Mouse (Mus musculus) cerebellum, postnatal 36 days (tissue): ENCODE measurements around the gene Zfp36l1.

Experiments used
- DNase-seq, 2 experiments: peaks; one replicate each; pipeline ENCODE4 v3.0.0; 2021 to 2022; ENCODE audit warnings: mixed read lengths in 2 of 2

The Zfp36l1 gene

DNA sequence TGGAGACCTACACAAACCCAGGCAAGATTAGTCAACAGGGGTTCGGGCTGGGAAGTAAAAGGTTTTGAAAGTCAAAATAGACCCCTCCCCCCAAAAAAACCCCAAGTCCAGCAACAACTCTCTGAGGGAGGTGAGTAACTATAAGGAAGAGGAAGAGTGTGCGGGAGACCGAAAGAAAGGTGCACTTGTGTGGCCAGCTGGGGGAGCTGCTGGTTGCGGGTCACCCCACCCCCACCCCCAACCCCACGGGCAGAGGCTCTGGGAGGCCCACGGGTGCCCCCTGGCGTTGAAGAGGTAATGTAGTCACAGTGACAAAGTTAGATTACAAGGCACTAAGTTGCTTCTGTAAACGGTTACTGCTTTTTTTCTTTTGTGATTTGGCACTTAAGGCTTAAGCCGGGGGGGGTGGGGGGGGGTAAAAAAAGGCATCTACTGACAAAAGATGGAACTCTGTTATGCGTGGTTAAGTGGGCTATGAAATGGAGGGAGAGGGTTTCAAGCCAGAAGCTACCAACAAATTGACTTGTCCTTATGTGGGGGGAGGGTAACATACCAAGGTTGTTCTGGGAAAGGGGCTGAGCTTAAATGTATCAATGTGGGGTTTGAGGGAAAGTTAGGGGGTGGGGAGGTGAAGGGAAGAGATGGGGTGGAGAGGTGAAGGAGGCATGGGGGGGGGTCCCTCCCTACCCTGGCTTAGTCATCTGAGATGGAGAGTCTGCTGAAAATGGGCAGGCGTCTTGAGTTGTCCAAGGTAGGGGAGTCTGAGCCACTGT is 3.7 kb downstream of the Zfp36l1 start:
- peak; percentile 69 to 80 for DNase-seq

DNA sequence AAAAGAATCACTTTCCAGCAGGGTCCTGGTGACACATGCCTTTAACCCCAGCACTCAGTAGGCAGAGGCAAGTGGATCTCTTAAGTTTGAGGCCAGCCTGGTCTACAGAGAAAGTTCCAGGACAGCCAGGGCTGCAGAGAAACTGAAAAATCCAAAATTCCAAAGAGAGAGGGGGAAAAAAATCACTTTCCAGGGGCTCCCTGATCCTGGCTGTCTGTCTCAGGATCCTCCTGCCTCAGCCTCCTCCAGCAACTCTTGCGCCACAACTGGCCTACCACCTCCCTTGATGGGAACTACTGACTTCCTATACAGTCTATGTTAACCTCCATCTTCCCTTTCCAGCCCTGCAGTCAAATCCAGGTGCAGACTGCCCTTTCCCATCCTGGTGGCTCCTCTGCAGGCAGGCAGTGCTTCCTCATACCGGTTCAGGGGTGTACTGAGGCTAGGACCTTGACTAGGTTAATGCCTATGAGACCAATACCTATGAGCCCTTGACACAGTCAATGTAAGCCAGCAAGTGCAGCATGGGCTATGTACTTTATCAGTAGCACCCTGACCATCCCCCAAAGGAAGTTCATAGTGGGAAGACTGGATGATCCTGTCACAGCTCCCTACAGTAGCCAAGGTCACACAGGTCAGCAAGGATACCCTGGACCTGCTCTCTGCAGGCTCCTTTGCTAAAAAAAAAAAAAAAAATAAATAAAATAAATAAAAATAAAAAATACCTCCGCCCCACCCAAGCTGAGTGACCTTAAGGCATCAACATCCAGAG is 5.7 kb downstream of the Zfp36l1 start:
- no peak for DNase-seq

- DNase-seq: no peak
Measured at GRCm38 (mm10) chr12:80106138-80106895, 6.5 kb downstream of the Zfp36l1 start.

- no peak for DNase-seq
Measured at GRCm38 (mm10) chr12:80103521-80103973, 9.3 kb downstream of the Zfp36l1 start.

DNA sequence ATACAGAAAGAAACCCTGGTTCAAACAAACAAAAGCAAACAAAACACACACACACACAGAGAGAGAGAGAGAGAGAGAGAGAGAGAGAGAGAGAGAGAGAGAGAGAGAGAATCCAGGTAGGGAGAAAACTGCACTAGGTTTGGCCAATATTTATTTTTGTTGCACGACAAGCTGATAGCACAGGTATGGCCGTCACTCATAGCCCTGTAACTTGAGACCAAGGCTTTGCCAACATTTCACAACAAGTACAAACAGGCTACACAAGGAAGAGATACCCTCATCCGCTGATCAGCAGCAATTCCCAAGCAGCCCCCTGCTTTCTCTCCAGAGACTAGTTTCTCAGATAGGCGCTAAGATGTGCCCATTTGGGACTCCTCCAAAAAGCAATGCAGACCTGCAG is 9.7 kb downstream of the Zfp36l1 start:
- DNase-seq: no peak

- DNase-seq: no peak
Measured at GRCm38 (mm10) chr12:80098825-80099224, 14.0 kb downstream of the Zfp36l1 start.

DNA sequence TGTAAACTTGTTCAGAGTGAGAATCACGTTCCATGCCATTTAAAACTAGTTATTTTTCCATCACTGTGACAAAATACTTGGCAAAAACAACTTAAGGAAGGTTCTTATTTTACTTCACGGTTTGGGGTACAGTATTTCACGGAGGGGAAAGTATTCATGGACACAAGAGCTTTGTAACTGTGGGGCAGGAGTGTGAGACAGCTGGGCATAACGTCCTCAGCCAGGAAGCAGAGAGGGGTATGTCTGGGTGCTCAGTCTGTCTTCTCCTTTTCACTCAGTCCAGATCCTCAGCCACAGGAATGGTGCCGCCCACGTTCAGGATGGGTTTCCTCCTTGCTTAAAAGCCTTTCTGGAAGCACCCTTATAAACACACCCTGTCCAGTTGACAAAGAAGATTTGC is 16.1 kb downstream of the Zfp36l1 start:
- DNase-seq: no peak

DNA sequence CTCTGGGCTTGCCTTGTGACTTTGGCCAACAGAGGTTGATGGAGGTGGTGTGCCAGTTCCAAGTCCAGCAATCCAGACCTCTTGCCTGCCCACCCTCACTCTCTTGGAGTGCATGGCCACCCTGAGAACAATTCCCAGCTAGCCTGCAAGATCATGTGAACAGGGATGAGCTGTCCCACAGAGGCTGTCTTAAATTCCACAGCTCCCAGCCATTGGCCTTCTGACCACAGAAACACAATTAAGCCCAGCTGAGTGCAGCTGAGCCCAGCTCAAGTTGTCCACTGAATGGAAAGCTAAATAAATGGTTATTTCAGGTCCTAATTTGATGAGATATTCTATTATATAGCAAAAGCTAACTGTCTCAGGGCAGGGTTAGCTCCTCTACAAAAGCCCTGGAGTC is 20.0 kb downstream of the Zfp36l1 start:
- DNase-seq: no peak

- no peak for DNase-seq
Measured at GRCm38 (mm10) chr12:80091080-80091479, 21.7 kb downstream of the Zfp36l1 start.

GRCm38 (mm10) chr12:80090529-80090928 is 22.3 kb downstream of the Zfp36l1 start:
- DNase-seq: no peak

GRCm38 (mm10) chr12:80088143-80088542 is 24.7 kb downstream of the Zfp36l1 start:
- DNase-seq: no peak

DNA sequence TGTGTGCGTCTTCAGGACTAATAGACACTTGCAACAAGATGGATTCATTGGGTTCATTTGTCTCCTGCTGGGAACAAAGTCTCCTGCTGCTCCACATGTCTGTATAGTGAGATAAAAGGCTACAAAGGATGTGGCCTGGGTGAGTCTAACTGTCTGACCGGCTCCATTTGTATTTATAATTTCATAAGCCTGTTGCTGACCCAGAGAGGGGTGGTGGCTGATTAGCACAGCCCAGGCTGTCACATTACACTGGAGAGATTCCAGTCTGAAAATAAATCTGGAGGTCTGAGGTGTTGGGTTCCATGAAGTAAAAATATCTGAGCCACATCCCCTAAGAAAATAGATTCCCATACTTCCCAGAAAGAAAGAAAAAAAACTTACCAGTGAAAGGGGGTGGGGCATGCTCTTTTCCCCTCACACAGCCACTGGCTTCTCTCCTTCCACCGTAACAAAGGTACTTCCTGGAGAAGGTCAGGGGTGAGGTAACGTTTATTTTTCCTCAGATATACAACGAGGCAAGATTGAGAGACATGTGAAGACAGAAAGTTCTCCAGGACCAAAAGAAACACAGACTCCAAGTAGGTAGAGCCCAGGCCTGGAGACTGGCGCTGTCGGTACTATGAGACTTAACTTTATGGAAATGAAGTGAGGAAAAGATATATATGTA is 28.2 kb downstream of the Zfp36l1 start:
- no peak for DNase-seq

GRCm38 (mm10) chr12:80083937-80084336 is 28.9 kb downstream of the Zfp36l1 start:
- DNase-seq: no peak

DNA sequence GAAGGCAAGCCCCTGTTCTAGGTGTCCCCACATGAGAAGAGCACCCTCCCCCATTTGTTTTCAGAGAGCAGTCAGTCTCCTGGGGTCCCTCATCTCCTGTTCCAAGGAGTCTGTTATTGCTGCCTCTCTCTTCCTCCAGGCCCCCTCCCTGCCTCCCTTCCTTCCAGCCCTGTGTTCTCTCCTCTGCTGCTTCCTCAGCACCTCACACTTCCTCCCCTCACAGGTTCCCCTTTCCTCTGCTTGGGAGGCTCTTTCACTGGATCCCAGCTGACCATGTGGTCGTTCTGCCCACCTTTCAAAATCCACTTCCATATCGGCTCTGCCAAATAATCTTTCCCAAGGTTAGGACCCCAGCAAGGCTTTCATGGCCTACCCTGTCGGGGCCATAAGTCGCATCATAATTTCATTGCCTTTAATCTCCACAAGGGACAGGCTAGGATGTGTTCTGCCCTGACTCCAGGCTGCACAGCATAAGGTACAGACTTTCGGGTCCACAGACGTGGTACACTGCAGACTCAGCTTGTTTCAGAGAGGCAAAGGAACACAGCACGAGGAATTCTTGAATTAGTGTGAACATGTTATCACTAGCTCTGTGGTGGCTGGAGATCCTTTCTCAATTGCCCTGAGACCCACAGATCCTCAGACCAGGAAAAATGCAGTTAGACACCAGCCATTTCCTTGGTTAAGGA is 29.5 kb downstream of the Zfp36l1 start:
- DNase-seq: no peak

- DNase-seq: no peak
Measured at GRCm38 (mm10) chr12:80082730-80083129, 30.1 kb downstream of the Zfp36l1 start.

- DNase-seq: no peak
Measured at GRCm38 (mm10) chr12:80081440-80081839, 31.4 kb downstream of the Zfp36l1 start.

GRCm38 (mm10) chr12:80079937-80080336 is 32.9 kb downstream of the Zfp36l1 start:
- no peak for DNase-seq

DNA sequence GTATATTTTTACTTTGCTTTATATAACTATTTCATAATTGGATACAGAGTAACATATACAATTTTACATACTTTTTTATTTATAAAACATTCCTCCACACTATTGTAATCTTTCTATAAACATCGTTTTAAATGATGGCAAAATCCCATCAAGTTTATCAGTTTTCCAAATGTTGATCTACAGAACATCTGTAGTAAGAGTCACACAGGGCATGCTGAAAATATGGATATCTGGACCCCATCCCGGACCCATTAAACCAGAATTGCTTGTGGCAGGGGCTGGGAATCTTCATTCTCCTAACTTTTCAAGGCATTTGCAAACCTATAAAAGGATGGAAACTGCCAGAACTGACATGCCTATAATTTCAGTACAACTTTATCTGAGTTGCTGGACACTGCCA is 38.5 kb downstream of the Zfp36l1 start:
- no peak for DNase-seq

GRCm38 (mm10) chr12:80070534-80071287 is 42.1 kb downstream of the Zfp36l1 start:
- DNase-seq: no peak

- no peak for DNase-seq
Measured at GRCm38 (mm10) chr12:80069040-80069439, 43.8 kb downstream of the Zfp36l1 start.

GRCm38 (mm10) chr12:80068016-80068415 is 44.8 kb downstream of the Zfp36l1 start:
- DNase-seq: no peak
